Mouse (Mus musculus) limb, embryonic 12.5 days (tissue): ENCODE results near the gene Ndufa4l2. TPM values are rescaled to one million over a fixed set of nuclear protein-coding genes. Genes with fewer than 3 reads are reported as not detected.

Experiments
- ATAC-seq: fragments of 200-750 bp; cut with Nextera tagmentation; 2 replicates; pipeline ENCODE4 v1.8.0; 2017; ENCODE audit warnings: low read depth, moderate TSS enrichment; ENCODE audit not compliant: insufficient number of reproducible peaks, insufficient read depth, low FRiP score, low TSS enrichment
- H3K27ac ChIP-seq: fragments of 300-500 bp; sonication (generic); 2 replicates; pipeline ENCODE4 v1.5.1; 2016; ENCODE audit warnings: mild to moderate bottlenecking, moderate library complexity
- H3K27me3 ChIP-seq: fragments of 300-500 bp; sonication (generic); 2 replicates; pipeline ENCODE4 v1.6.1; 2016; ENCODE audit warnings: mild to moderate bottlenecking, moderate library complexity
- H3K36me3 ChIP-seq: fragments of 300-500 bp; sonication (generic); 2 replicates; pipeline ENCODE4 v1.6.1; 2016; ENCODE audit warnings: mild to moderate bottlenecking, moderate library complexity
- H3K4me1 ChIP-seq: fragments of 300-500 bp; sonication (generic); replicated peaks from 2 replicates; pipeline ENCODE4 v1.6.1; 2016
- H3K4me2 ChIP-seq: fragments of 300-500 bp; sonication (generic); 2 replicates; pipeline ENCODE4 v1.6.1; 2016; ENCODE audit warnings: mild to moderate bottlenecking, moderate library complexity
- H3K4me3 ChIP-seq: fragments of 300-500 bp; sonication (generic); replicated peaks from 2 replicates; pipeline ENCODE4 v1.5.1; 2016; ENCODE audit warnings: mild to moderate bottlenecking
- H3K9ac ChIP-seq: fragments of 300-500 bp; sonication (generic); replicated peaks from 2 replicates; pipeline ENCODE4 v1.6.1; 2016; ENCODE audit warnings: mild to moderate bottlenecking, moderate library complexity
- H3K9me3 ChIP-seq: fragments of 300-500 bp; sonication (generic); 2 replicates; pipeline ENCODE4 v1.6.1; 2016; ENCODE audit warnings: mild to moderate bottlenecking, moderate library complexity
- WGBS: fragments of 180-500 bp; shearing (Covaris S2); methylation state at CpG from one replicate; pipeline ENCODE4 v1.1.7; 2016; 5-methylcytosine and 5-hydroxymethylcytosine counted together
- polyA plus RNA-seq: library from polyadenylated mRNA; unstranded; fragments of >200 nt; fragmentation: Nextera tagmentation; extraction: Ambion mirVana; gene quantifications from 2 replicates; pipeline ENCODE4 v1.2.1, GENCODE M21; 2016

Ndufa4l2 gene
- polyA plus RNA-seq, 1 experiment from 2014 or later, result 0.60 TPM

- 9% methylated on average over 30 of the region's 30 CpGs for WGBS
- Histone ChIP-seq H3K4me1 (peaks cover 73% of the 10 kb centered on the region), H3K36me3 (peaks cover 38% of the 10 kb centered on the region), H3K4me3 (peak overlapping the region; percentile 5; the same call in 1 of the 2 replicates), H3K4me2 (peak overlapping the region; percentile 50), H3K9ac (peak overlapping the region; percentile 28), H3K9me3 (no peaks in the 10 kb centered on the region), H3K27me3 (peaks cover 63% of the 10 kb centered on the region), H3K27ac (no peak overlapping the region)
- no peak for ATAC-seq
Observed at GRCm38 (mm10) chr10:127516576-127517260, 2.0 kb downstream of the Ndufa4l2 start.

GRCm38 (mm10) chr10:127517941-127518340, 3.2 kb downstream of the Ndufa4l2 start:
- no peak for ATAC-seq
- Histone ChIP-seq H3K4me1 (peaks cover 65% of the 10 kb centered on the region), H3K36me3 (peaks cover 38% of the 10 kb centered on the region)

GRCm38 (mm10) chr10:127519041-127519701, 4.4 kb downstream of the Ndufa4l2 start:
- 97% methylated on average over 25 of the region's 26 CpGs for WGBS
- ATAC-seq, result no peak
- H3K36me3 ChIP-seq, result peaks cover 38% of the 10 kb centered on the region
- no peaks in the 10 kb centered on the region for H3K9me3 ChIP-seq
- peaks cover 54% of the 10 kb centered on the region for H3K27me3 ChIP-seq
- H3K9ac ChIP-seq, result no peak overlapping the region
- H3K4me1 ChIP-seq, result peaks cover 55% of the 10 kb centered on the region
- no peak overlapping the region for H3K4me3 ChIP-seq
- no peak overlapping the region for H3K4me2 ChIP-seq
- no peak overlapping the region for H3K27ac ChIP-seq

More at GRCm38 (mm10) chr10:127517941-127518340, 3.2 kb downstream of the Ndufa4l2 start:
- H3K4me3 ChIP-seq, result no peak overlapping the region
- peaks cover 55% of the 10 kb centered on the region for H3K27me3 ChIP-seq
- no peak overlapping the region for H3K9ac ChIP-seq
- H3K9me3 ChIP-seq, result no peaks in the 10 kb centered on the region
- H3K27ac ChIP-seq, result no peak overlapping the region
- WGBS, result 93% methylated on average over 22 of the region's 22 CpGs
- no peak overlapping the region for H3K4me2 ChIP-seq

- no peak for ATAC-seq
- no peak overlapping the region for H3K9ac ChIP-seq
- H3K9me3 ChIP-seq, result no peaks in the 10 kb centered on the region
- WGBS, result 95% methylated on average over 37 of the region's 37 CpGs
- peaks cover 38% of the 10 kb centered on the region for H3K36me3 ChIP-seq
- no peak overlapping the region; the same call in 1 of the 2 replicates for H3K4me3 ChIP-seq
- no peak overlapping the region for H3K27ac ChIP-seq
- H3K4me2 ChIP-seq, result peak overlapping the region; percentile 82; the same call in 1 of the 2 replicates
- peaks cover 54% of the 10 kb centered on the region for H3K27me3 ChIP-seq
- H3K4me1 ChIP-seq, result peaks cover 55% of the 10 kb centered on the region
Observed at GRCm38 (mm10) chr10:127519903-127520713, 5.3 kb downstream of the Ndufa4l2 start.

- peak overlapping the region; percentile 82 for H3K4me2 ChIP-seq
Observed at GRCm38 (mm10) chr10:127520714-127521357, 6.1 kb downstream of the Ndufa4l2 start.

GRCm38 (mm10) chr10:127521611-127522080, 6.9 kb downstream of the Ndufa4l2 start:
- ATAC-seq, result no peak
- Histone ChIP-seq H3K27me3 (peaks cover 54% of the 10 kb centered on the region), H3K9me3 (no peaks in the 10 kb centered on the region), H3K27ac (no peak overlapping the region), H3K4me1 (peaks cover 55% of the 10 kb centered on the region), H3K36me3 (peaks cover 38% of the 10 kb centered on the region), H3K4me3 (peak overlapping the region; percentile 52), H3K9ac (peak overlapping the region; percentile 52), H3K4me2 (peak overlapping the region; percentile 82)
- 10% methylated on average over 12 of the region's 12 CpGs for WGBS

More at GRCm38 (mm10) chr10:127520714-127521357, 6.1 kb downstream of the Ndufa4l2 start:
- no peak overlapping the region for H3K27ac ChIP-seq
- 87% methylated on average over 20 of the region's 20 CpGs for WGBS
- H3K4me1 ChIP-seq, result peaks cover 55% of the 10 kb centered on the region
- H3K4me3 ChIP-seq, result 0 out of 2 replicates have a peak overlapping the region, but pooled peaks have one; percentile 2
- no peaks in the 10 kb centered on the region for H3K9me3 ChIP-seq
- peaks cover 38% of the 10 kb centered on the region for H3K36me3 ChIP-seq
- peaks cover 54% of the 10 kb centered on the region for H3K27me3 ChIP-seq
- no peak overlapping the region; the same call in 1 of the 2 replicates for H3K9ac ChIP-seq
- ATAC-seq, result no peak

GRCm38 (mm10) chr10:127522088-127522581, 7.4 kb downstream of the Ndufa4l2 start, which contains the start of gene Shmt2:
Gene Shmt2, minus strand, starts transcription at chr10:127522444.
- Histone ChIP-seq H3K9me3 (no peaks in the 10 kb centered on the region), H3K36me3 (peaks cover 37% of the 10 kb centered on the region), H3K27ac (no peak within 1 kb of the TSS), H3K27me3 (peaks cover 55% of the 10 kb centered on the region), H3K4me1 (peaks cover 55% of the 10 kb centered on the region), H3K9ac (peak within 1 kb of the TSS; percentile 52), H3K4me2 (peak within 1 kb of the TSS; percentile 82), H3K4me3 (peak within 1 kb of the TSS; percentile 52)
- peak; percentile 46; the same call in 1 of the 2 replicates for ATAC-seq
- WGBS, result 0% methylated on average over 21 of the region's 21 CpGs

GRCm38 (mm10) chr10:127524646-127525255, 10.0 kb downstream of the Ndufa4l2 start:
- peaks cover 74% of the 10 kb centered on the region for H3K4me1 ChIP-seq
- H3K27me3 ChIP-seq, result peaks cover 69% of the 10 kb centered on the region
- peaks cover 10% of the 10 kb centered on the region for H3K36me3 ChIP-seq
- H3K9ac ChIP-seq, result no peak overlapping the region
- no peak for ATAC-seq
- no peak overlapping the region for H3K27ac ChIP-seq
- peak overlapping the region; percentile 31 for H3K4me3 ChIP-seq
- WGBS, result 2% methylated on average over 19 of the region's 23 CpGs
- peak overlapping the region; percentile 50 for H3K4me2 ChIP-seq
- no peaks in the 10 kb centered on the region for H3K9me3 ChIP-seq

GRCm38 (mm10) chr10:127526048-127526447, 11.3 kb downstream of the Ndufa4l2 start:
- peak overlapping the region; percentile 44; the same call in 1 of the 2 replicates for H3K9ac ChIP-seq
- no peaks in the 10 kb centered on the region for H3K9me3 ChIP-seq
- ATAC-seq, result no peak
- peak overlapping the region; percentile 50 for H3K4me2 ChIP-seq
- peaks cover 80% of the 10 kb centered on the region for H3K4me1 ChIP-seq
- H3K36me3 ChIP-seq, result no peaks in the 10 kb centered on the region
- H3K27me3 ChIP-seq, result peaks cover 82% of the 10 kb centered on the region
- peak overlapping the region; percentile 31 for H3K4me3 ChIP-seq
- no peak overlapping the region for H3K27ac ChIP-seq
- 1% methylated on average over 26 of the region's 26 CpGs for WGBS

GRCm38 (mm10) chr10:127526681-127527080, 11.9 kb downstream of the Ndufa4l2 start:
- Histone ChIP-seq H3K27me3 (peaks cover 88% of the 10 kb centered on the region), H3K4me1 (peaks cover 80% of the 10 kb centered on the region), H3K27ac (no peak overlapping the region), H3K4me2 (peak overlapping the region; percentile 50), H3K4me3 (peak overlapping the region; percentile 31), H3K36me3 (no peaks in the 10 kb centered on the region), H3K9ac (peak overlapping the region; percentile 44; the same call in 1 of the 2 replicates), H3K9me3 (no peaks in the 10 kb centered on the region)
- ATAC-seq, result no peak
- under 1% methylated on average over 26 of the region's 26 CpGs for WGBS
